Mouse (Mus musculus) embryonic facial prominence, embryonic 14.5 days (tissue): Measurements from ENCODE around the gene Vmn2r73. TPM values are rescaled to one million over a fixed set of nuclear protein-coding genes. Genes with fewer than 3 reads are reported as not detected.
A peak's percentile ranks its signal among the peaks of the same experiment; 100 is the strongest.
"Not testable (repeated sequence)": the region's sequence is repeated elsewhere in the genome, so short reads cannot be mapped to it uniquely, and the experiment has no call there.

Experiments used
- ATAC-seq: fragments of 200-750 bp; cut with Nextera tagmentation; 2 replicates; pipeline ENCODE4 v1.8.0; 2017; ENCODE audit warnings: low read depth, moderate number of reproducible peaks, moderate TSS enrichment
- DNase-seq: peaks from one replicate; pipeline ENCODE4 v3.0.0-alpha.2; 2015; ENCODE audit warnings: low spot score
- H3K27ac ChIP-seq: fragments of 300-500 bp; sonication (generic); replicated peaks from 2 replicates; pipeline ENCODE4 v1.5.1; 2014; ENCODE audit warnings: low read depth, mild to moderate bottlenecking, low read length, moderate library complexity
- H3K27me3 ChIP-seq: fragments of 300-500 bp; sonication (generic); replicated peaks from 2 replicates; pipeline ENCODE4 v1.6.1; 2014; ENCODE audit warnings: low read length; ENCODE audit not compliant: control insufficient read depth, insufficient read depth
- H3K36me3 ChIP-seq: fragments of 300-500 bp; sonication (generic); 2 replicates; pipeline ENCODE4 v1.6.1; 2014; ENCODE audit warnings: low read length, mixed read lengths; ENCODE audit not compliant: control insufficient read depth, insufficient read depth
- H3K4me1 ChIP-seq: fragments of 300-500 bp; sonication (generic); 2 replicates; pipeline ENCODE4 v1.6.1; 2014; ENCODE audit warnings: antibody characterized with exemption, low read length; ENCODE audit not compliant: control insufficient read depth, insufficient read depth
- H3K4me2 ChIP-seq: fragments of 300-500 bp; sonication (generic); 2 replicates; pipeline ENCODE4 v1.6.1; 2014; ENCODE audit warnings: low read depth, mild to moderate bottlenecking, low read length, moderate library complexity, mixed read lengths
- H3K4me3 ChIP-seq: fragments of 300-500 bp; sonication (generic); 2 replicates; pipeline ENCODE4 v1.5.1; 2014; ENCODE audit warnings: low read depth, mild to moderate bottlenecking, low read length
- H3K9ac ChIP-seq: fragments of 300-500 bp; sonication (generic); 2 replicates; pipeline ENCODE4 v1.6.1; 2014; ENCODE audit warnings: low read depth, mild to moderate bottlenecking, low read length, moderate library complexity, mixed read lengths
- H3K9me3 ChIP-seq: fragments of 300-500 bp; sonication (generic); 2 replicates; pipeline ENCODE4 v1.6.1; 2016; ENCODE audit warnings: low read length; ENCODE audit not compliant: control insufficient read depth
- WGBS: fragments of 180-500 bp; shearing (Covaris S2); extraction: QIAGEN DNeasy Blood & Tissue Kit; methylation state at CpG from one replicate; pipeline ENCODE4 v1.1.7; 2014; 5-methylcytosine and 5-hydroxymethylcytosine counted together
- polyA plus RNA-seq: library from polyadenylated mRNA; unstranded; fragments of >200 nt; fragmentation: Nextera tagmentation; extraction: Ambion mirVana; gene quantifications from 2 replicates; pipeline ENCODE4 v1.2.1, GENCODE M21; 2014

The Vmn2r73 gene
- not detected in 2 replicates for polyA plus RNA-seq

DNA sequence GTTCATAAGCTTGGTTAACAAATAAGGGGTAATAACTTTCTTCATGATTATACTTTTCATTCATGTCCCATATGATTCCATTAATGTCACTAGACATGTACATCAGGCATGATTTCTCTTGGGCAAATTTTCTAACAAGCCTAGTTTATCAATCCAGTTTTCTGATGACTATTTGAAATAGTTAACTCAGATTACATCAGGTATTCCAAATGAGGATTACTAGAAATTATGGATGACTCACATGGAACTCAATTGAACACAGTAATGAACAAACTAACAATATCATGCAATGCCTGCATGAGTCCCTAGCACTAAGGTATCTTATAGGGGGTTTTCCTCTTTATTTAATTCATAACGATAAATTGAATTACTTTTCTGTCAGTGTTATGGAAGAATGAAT is at the start of gene Vmn2r73:
TSS of gene Vmn2r73 (minus strand) at position 101 of the 400 bp plus-strand sequence.
- no peak within 1 kb of the TSS for H3K27ac ChIP-seq
- H3K4me1 ChIP-seq: no peaks in the 10 kb centered on the region
- 84% methylated on average over 1 of the region's 1 CpGs for WGBS
- H3K9ac ChIP-seq: no peak within 1 kb of the TSS
- no peaks in the 10 kb centered on the region for H3K36me3 ChIP-seq
- no peaks in the 10 kb centered on the region for H3K9me3 ChIP-seq
- H3K4me2 ChIP-seq: no peak within 1 kb of the TSS
- no peaks in the 10 kb centered on the region for H3K27me3 ChIP-seq
- ATAC-seq (no peak), DNase-seq (no peak)
- no peak within 1 kb of the TSS for H3K4me3 ChIP-seq

DNA sequence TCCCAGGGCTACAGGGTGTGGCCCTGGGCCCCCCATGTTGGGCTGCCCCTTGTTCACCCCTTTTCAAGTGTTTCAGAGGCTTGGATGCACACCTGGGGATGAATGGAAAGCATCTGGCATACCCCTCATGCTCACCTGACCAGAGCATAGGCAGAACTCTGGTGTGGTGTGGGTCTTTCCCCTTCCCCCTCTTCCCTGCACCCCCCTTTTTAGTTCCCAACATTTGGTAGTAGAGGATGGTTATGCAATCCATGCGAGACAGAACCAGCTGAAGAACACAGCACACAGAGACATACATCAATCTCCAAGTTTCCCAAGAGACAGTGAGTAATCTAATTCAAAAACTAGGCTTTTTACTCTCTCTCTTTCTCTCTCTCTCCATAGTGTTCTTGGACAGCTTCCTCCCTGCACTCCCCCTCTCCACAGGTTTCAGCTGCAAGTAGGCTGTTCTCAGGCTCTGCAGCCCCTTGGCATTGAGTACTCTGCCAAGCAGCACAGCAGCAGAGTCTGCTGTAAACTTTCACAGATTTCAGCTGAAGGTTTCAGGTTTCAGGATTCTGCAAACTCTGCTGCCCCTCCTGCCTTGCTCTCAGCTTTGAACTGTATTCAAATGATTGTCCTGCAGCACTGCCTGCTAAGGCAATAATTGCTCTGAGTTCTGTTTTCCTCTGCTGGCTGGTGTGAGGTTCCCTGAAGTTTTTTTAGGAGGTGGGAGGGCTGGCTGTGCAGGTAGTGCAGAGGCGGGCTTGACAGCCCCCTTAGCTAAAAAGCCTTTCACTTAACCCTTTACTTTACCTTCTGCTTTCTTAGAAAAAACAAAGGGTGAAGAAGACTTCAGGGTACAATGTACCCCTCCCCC is 35.7 kb downstream of the Vmn2r73 start:
- no peaks in the 10 kb centered on the region for H3K4me1 ChIP-seq
- H3K36me3 ChIP-seq: no peaks in the 10 kb centered on the region
- H3K9me3 ChIP-seq: no peaks in the 10 kb centered on the region
- ATAC-seq (peak; percentile 67; the same call in 1 of the 2 replicates), DNase-seq (peak; percentile 44)
- no peak overlapping the region for H3K4me2 ChIP-seq
- WGBS: 14% methylated on average over 2 of the region's 2 CpGs
- no peak overlapping the region for H3K9ac ChIP-seq
- no peaks in the 10 kb centered on the region for H3K27me3 ChIP-seq
- no peak overlapping the region for H3K27ac ChIP-seq
- no peak overlapping the region for H3K4me3 ChIP-seq

DNA sequence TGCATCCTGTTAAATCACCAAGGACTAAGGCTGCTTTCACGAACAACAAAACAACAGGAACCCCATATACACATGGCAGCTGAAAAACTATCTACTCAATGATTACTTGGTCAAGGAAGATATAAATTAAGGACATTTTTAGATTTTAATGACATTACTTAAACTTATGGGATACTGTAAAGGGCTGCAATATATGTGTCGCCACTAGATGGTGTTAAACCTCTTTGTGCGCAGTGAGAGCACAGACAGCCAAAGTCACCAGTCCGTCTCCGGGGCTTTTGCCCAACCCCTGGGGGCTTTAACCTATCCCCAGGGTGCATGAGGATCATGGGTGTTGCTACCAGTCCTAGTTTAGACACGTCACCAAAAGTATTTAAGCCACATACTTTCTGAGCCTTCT is 58.0 kb downstream of the Vmn2r73 start:
- ATAC-seq, H3K9ac ChIP-seq, H3K9me3 ChIP-seq, H3K4me2 ChIP-seq, H3K27me3 ChIP-seq, H3K4me3 ChIP-seq, DNase-seq, H3K27ac ChIP-seq, H3K4me1 ChIP-seq, H3K36me3 ChIP-seq: not testable (repeated sequence)
- 12% methylated on average over 6 of the region's 6 CpGs for WGBS

Other genes with a start within 250 kb of the Vmn2r73 start
- gene Vmn2r72, start 121.2 kb downstream of the Vmn2r73 start, polyA plus RNA-seq: not detected in 2 replicates
- gene Vmn2r74, start 85.4 kb upstream of the Vmn2r73 start, polyA plus RNA-seq: not detected in 2 replicates